Mouse (Mus musculus): ENCODE data around the gene Syt6.
A peak's percentile ranks its signal among the peaks of the same experiment; 100 is the strongest.

Syt6 gene

DNA sequence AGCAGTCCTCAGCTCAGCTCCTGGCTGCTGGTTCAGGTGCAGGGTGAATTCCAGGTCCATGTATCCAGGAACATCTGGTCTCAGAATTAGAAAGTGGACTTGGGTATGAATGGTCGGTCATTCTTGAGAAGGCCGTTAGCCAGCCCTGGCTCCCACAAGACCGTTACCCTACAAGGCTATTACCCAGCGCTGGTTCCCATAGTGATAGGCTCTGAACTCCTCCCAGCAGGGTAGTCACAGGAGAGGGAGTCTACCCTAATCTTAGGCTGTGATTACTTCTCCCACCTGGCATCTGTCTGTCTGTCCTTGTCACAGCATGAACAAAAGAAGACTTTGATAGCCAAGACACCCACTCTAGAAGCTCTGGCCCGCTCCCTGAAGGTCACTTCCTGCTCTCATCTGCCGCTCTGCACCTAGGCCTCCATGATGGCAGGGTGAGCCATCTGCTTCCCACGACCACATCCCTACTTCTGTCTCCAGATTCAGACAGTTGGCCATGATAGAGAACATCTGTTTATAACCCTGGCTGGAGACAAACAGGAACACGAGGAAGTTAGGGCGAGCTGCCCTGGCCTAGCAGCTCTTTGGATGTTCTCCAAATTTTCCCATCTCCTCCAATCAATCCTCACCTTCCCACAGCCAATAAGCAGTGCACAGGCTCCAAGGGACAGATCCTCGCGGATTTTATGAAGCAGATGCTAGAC lies 72.3 kb downstream of the Syt6 start:
- peak; percentile 16 for DNase-seq (ENCODE audit: low read depth, low spot score)

DNA sequence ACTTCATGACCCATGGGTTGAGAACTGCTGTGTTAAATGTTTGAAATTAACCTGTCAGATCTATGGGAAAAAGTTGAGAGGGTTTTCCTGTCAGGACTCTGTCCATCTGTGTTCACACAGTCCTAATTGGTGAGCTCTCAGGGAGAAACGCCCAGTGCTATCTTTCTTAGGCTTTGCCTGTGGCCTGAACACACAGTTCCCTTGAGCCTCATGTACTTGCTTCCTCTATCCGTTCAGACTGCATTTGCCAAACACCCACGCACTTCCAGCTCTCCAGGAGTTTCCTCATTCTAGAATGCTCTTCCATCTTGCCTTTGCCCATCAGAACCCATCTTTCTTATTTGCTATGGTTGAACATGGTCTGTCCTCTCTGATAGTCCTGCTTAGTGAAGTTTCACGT lies 73.5 kb downstream of the Syt6 start:
- no peak for DNase-seq (ENCODE audit: low read depth, low spot score)

GRCm38 (mm10) chr3:103649716-103650115 lies 74.7 kb downstream of the Syt6 start:
- no peak for DNase-seq (ENCODE audit: low read depth, low spot score)

DNA sequence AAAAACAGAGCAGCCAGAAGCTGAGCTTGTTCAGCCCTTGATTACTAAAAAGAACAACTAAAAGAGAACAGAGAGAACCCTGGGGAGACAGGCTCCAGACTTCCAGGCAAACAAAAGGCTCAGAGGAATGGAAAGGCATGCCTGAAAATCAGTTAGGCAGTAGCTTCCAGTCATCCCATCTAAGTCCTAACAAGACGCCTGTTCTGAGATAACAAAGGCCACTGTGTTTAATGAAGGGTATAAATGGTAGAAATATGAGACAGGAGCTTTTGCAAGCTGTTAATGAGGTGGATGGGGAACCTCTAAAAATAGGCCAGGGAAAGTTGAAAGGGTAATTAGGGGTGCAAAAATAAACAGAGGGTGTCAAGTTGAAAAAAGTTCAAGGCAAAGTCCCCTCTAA lies 75.4 kb downstream of the Syt6 start:
- DNase-seq (ENCODE audit: low read depth, low spot score), result no peak

- no peak for DNase-seq (ENCODE audit: low read depth, low spot score)
Observed at GRCm38 (mm10) chr3:103660012-103660411, 85.0 kb downstream of the Syt6 start.

DNA sequence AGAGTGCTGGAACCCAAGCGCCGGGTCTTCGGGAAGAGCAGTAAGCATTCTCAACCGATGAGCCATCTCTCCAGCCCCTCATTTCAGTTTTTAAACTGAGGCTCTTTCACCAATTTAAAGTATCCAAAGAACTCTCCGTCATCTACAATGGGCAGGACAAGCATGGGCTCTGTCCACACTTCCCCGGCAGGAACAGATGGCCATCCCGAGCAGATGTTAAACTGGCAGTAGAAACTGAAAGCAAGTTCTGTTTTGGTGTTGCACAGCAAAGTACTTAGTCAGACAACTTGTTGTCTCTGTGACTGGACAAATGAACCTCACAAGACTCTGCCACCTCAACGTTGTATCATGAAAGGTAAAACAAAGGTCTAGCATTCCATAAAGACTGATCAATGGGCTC lies 86.7 kb downstream of the Syt6 start:
- DNase-seq (ENCODE audit: low read depth, low spot score), result no peak

- DNase-seq (ENCODE audit: low read depth, low spot score), result no peak
Observed at GRCm38 (mm10) chr3:103663385-103663784, 88.4 kb downstream of the Syt6 start.

- DNase-seq (ENCODE audit: low read depth, low spot score), result no peak
Observed at GRCm38 (mm10) chr3:103672113-103672512, 97.1 kb downstream of the Syt6 start.

DNA sequence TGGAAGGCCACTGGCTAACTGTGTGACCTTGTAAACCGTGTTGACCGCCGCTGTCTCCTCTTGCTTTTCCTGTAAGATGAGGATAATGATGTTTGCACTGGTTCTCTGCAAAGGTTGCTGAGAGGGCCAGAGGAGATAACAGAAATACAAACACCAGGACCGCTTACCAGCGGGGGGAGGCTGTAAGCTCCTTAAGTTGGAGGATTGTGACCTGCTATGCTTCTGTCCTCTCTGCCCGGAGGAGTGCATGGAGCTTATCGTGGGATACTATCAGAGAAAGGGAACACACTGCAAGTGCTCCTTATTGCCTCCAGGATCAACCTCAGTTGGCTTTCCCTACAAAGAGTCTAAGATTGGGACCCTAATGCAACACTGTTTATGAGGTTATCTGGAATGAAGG lies 97.7 kb downstream of the Syt6 start:
- DNase-seq (ENCODE audit: low read depth, low spot score), result no peak

DNA sequence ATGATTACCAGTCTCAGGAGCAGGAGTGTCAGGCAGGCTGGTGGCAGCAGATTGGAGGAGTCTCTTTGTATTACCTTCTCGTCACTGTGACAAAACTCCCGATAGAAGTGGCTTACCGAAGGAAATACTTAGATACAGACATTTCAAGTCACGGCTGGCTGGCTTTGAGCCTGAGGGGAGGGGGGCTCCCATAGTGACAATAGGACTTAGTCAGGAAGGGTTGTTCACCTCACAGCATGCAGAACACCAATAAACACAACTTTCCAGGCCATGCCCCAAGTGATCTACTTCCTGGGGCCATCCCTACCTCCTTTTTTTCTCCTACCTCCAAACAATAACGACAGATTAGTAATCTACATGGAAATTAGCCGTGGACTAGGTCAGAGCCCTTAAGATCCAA lies 103.8 kb downstream of the Syt6 start:
- DNase-seq (ENCODE audit: low read depth, low spot score), result no peak

- peak; percentile 10 for DNase-seq (ENCODE audit: low read depth, low spot score)
Observed at GRCm38 (mm10) chr3:103682473-103682872, 107.4 kb downstream of the Syt6 start.

GRCm38 (mm10) chr3:103683234-103683965 lies 108.4 kb downstream of the Syt6 start:
- DNase-seq (ENCODE audit: low read depth, low spot score), result peak; percentile 79

- DNase-seq (ENCODE audit: low read depth, low spot score), result no peak
Observed at GRCm38 (mm10) chr3:103683966-103684319, 108.9 kb downstream of the Syt6 start.

DNA sequence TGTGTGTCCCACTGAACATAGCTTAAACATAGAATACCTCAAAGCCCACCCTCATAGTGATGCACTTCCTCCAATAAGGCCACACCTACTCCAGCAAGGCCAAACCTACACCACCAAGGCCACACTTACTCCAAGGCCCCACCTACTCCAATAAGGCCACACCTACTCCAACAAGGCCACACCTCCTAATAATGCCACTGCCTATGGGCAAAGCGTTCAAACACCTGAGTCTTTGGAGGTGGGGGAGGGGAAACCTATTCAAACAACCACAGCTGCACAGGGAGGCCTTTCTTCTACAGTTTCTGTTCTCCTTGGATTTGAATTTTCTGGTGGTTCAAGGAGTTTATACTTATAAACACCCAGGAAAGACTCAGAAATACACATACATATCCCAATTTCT lies 114.0 kb downstream of the Syt6 start:
- peak; percentile 40 for DNase-seq (ENCODE audit: low read depth, low spot score)

- no peak for DNase-seq (ENCODE audit: low read depth, low spot score)
Observed at GRCm38 (mm10) chr3:103690506-103690905, 115.5 kb downstream of the Syt6 start.
